Mouse (Mus musculus): Measurements from ENCODE around the gene Ticrr.

The Ticrr gene

DNA sequence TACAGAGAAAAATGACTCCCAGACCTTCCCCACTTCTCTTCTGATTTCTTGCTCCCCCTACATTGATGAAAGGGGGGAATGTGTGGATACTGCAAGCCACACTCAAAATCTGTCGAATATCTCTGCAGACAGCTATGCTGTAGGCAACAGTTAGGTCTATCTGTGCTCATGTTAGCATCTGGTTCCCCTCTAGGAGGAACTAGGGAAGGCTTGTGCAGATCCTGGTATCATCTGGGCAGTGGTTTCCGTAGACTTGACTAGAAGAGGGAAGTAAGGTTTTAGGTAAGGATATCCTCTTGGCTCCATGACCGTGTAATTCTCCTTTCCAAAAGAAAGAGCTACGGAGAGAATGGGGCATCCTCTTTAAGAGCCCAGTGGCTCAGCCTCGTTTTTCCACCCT is 84.6 kb downstream of the Ticrr start:
- in situ Hi-C loops (cut with MboI, MseI): no loop called here

DNA sequence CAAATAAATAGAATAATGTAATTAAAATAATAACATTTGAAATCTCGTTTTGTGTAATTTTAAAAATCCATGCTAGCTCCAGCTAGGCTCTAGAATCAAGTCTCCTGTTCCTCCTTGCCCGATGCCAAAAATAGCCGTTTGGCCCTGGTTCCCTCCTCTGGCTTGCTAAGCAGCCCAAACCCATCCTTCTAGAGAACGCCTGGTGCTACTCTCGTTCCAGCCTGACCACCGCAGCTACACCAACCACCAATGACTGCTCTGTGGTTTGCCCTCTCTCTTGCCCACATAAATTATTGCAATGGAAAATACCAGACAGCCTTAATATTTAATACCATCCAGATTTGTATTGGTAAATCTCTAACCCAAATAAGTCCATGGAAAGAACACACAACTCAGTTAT is 87.7 kb downstream of the Ticrr start:
- in situ Hi-C loops (cut with MboI, MseI): no loop called here

All from T-helper 2 cell (primary cell).